Mouse (Mus musculus): ENCODE results near the gene Csad.

- TF ChIP-seq CTCF (IDR thresholded peaks at IDR 0.05; ENCODE audit: extremely low read depth, insufficient read depth, insufficient read length, insufficient replicate concordance) (no peak), POLR2A (IDR thresholded peaks at IDR 0.05; ENCODE audit: low read depth, low read length) (no peak)
Measured at GRCm38 (mm10) chr15:102194439-102194838, 10.1 kb downstream of the Csad start.

Measured in spleen, adult 2 months (tissue).